In the genomic region with DNA sequence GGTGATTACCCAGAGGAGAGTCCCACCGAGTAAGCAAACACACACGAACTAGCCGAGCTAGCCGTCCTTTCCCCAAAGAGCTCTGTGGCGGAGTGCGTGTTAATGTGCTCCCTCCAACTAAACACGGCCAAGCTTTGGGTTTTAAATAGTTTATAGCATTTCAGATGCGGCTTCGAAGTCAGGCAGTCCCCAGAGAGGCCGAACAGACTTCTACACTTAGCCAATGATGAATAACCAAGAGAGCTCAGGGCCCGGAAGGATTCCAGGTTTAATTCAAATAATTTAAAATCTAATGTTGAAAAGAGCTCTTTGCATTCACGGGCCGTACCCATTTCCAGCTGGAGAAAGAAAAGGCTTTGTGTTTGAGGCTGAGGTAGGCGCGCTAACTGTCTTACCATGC, we compare ENCODE assay signal across 14 mouse cellular contexts. TPM values are rescaled to one million over a fixed set of nuclear protein-coding genes. Genes with fewer than 3 reads are reported as not detected.
DNase-seq lines count a peak whose midpoint lies in the region; ATAC-seq and TF ChIP-seq lines count a peak whose summit lies in the region.
"Had no signal": no experiment of that assay in that cellular context is flagged by ENCODE, and none has a peak within 500 bp of the region (broad histone marks: within the 10 kb centered on the region; RNA-seq: fewer than 3 reads in every experiment).

No protein-coding gene starts in this region.

- H3K4me3 ChIP-seq in neural tube, embryonic 12.5 days = no peak overlapping the region
- H3K4me3 ChIP-seq in forebrain, embryonic 13.5 days = no peak overlapping the region
- no peak overlapping the region for H3K4me3 ChIP-seq in limb, embryonic 14.5 days (replicated peaks; ENCODE audit: low read length)

- 29% methylated on average over 15 of the region's 15 CpGs for WGBS in neural tube, embryonic 12.5 days
- WGBS in forebrain, embryonic 13.5 days = 29% methylated on average over 15 of the region's 15 CpGs
- 20% methylated on average over 15 of the region's 15 CpGs for WGBS in limb, embryonic 14.5 days

- H3K27ac ChIP-seq in neural tube, embryonic 12.5 days = no peak overlapping the region
- no peak overlapping the region for H3K27ac ChIP-seq in forebrain, embryonic 13.5 days
- no peak overlapping the region; the same call in 1 of the 2 replicates for H3K27ac ChIP-seq in limb, embryonic 14.5 days (replicated peaks; ENCODE audit: low read depth, low read length)

- intact Hi-C loops in left cerebral cortex, postnatal 25 days (cut with DNase I) = loop anchor here (5.0 kb wide), 2 partner anchors 223 to 343 kb away; no protein-coding TSS in a partner anchor

- peaks cover 18% of the 10 kb centered on the region; the same call in 1 of the 2 replicates for H3K4me1 ChIP-seq in neural tube, embryonic 12.5 days
- H3K4me1 ChIP-seq in forebrain, embryonic 13.5 days = peaks cover 15% of the 10 kb centered on the region
- H3K4me1 ChIP-seq in limb, embryonic 14.5 days (ENCODE audit: control insufficient read depth, insufficient read depth, low read length) = peaks cover 35% of the 10 kb centered on the region

- peak overlapping the region; percentile 43 for H3K4me2 ChIP-seq in neural tube, embryonic 12.5 days (replicated peaks)
- H3K4me2 ChIP-seq in forebrain, embryonic 13.5 days = peak overlapping the region; percentile 41
- peak overlapping the region; percentile 34 for H3K4me2 ChIP-seq in limb, embryonic 14.5 days (replicated peaks; ENCODE audit: low read depth, low read length, severe bottlenecking)
- H3K4me2 ChIP-seq: liver, embryonic 11.5 days had no signal

- ATAC-seq in neural tube, embryonic 12.5 days (ENCODE audit: low FRiP score, low read depth) = no peak; the same call in 1 of the 2 replicates
- ATAC-seq in forebrain, embryonic 13.5 days = no peak
- ATAC-seq in limb, embryonic 14.5 days (ENCODE audit: low FRiP score, low read depth) = no peak
- ATAC-seq: CD4-positive, CD25-positive, alpha-beta regulatory T cell, adult 4 months had no signal

- H3K9ac ChIP-seq in neural tube, embryonic 12.5 days = no peak overlapping the region
- H3K9ac ChIP-seq in forebrain, embryonic 13.5 days = no peak overlapping the region
- H3K9ac ChIP-seq in limb, embryonic 14.5 days (ENCODE audit: low read depth, low read length, severe bottlenecking) = no peak overlapping the region

- H3K9me3 ChIP-seq in neural tube, embryonic 12.5 days = no peaks in the 10 kb centered on the region
- H3K9me3 ChIP-seq in forebrain, embryonic 13.5 days (replicated peaks) = no peaks in the 10 kb centered on the region
- H3K9me3 ChIP-seq in limb, embryonic 14.5 days (ENCODE audit: control insufficient read depth, low read length) = no peaks in the 10 kb centered on the region

- H3K27me3 ChIP-seq in neural tube, embryonic 12.5 days (replicated peaks) = peaks cover 31% of the 10 kb centered on the region
- peaks cover 29% of the 10 kb centered on the region for H3K27me3 ChIP-seq in forebrain, embryonic 13.5 days
- H3K27me3 ChIP-seq in limb, embryonic 14.5 days (ENCODE audit: control insufficient read depth, insufficient read depth, low read length) = 0 out of 2 replicates have a peak, but pooled peaks cover 6% of the 10 kb centered on the region

- no peaks in the 10 kb centered on the region for H3K36me3 ChIP-seq in neural tube, embryonic 12.5 days
- no peaks in the 10 kb centered on the region for H3K36me3 ChIP-seq in forebrain, embryonic 13.5 days (ENCODE audit: poor library complexity, severe bottlenecking)
- no peaks in the 10 kb centered on the region for H3K36me3 ChIP-seq in limb, embryonic 14.5 days (ENCODE audit: control insufficient read depth, insufficient read depth, low read length)

- no peak for TF ChIP-seq POLR2A in limb, embryonic 14.5 days (IDR thresholded peaks at IDR 0.05; ENCODE audit: borderline replicate concordance, extremely low read depth, insufficient read depth, insufficient read length)

- DNase-seq in neural tube, embryonic 10.5 days (ENCODE audit: extremely low spot score, low spot score) = no peak
- no peak for DNase-seq in limb, embryonic 14.5 days (ENCODE audit: low spot score)
- DNase-seq in adrenal gland, adult (ENCODE audit: inconsistent age in 2 of 2, low spot score in 1 of 2) = no peak
- DNase-seq in cerebellum, adult 11 months = no peak
- no peak for DNase-seq in left cerebral cortex, postnatal 25 days (ENCODE audit: low spot score in 2 of 2)

RNA-seq across cellular contexts. Expression of a gene that starts 7.3 kb away (rescaled TPM):
- polyA plus RNA-seq in neural tube, embryonic 12.5 days (2016; fragmentation: Nextera tagmentation; extraction: Ambion mirVana) = not detected in 2 replicates
- polyA plus RNA-seq in forebrain, embryonic 13.5 days (2015; fragmentation: Nextera tagmentation; extraction: Ambion mirVana) = not detected in 2 replicates
- not detected in 2 replicates for polyA plus RNA-seq in limb, embryonic 14.5 days (2012; rRNA removed)
- polyA plus RNA-seq in limb, embryonic 14.5 days (2014; fragmentation: Nextera tagmentation; extraction: Ambion mirVana) = not detected in 2 replicates
- not detected for total RNA-seq in left cerebral cortex, postnatal 25 days (2021)
- total RNA-seq: common myeloid progenitor, adult 5-6 weeks; layer of hippocampus, postnatal 10 days had no signal
- polyA plus RNA-seq: CD4-positive, CD25-positive, alpha-beta regulatory T cell, adult 4 months; frontal cortex, adult 2 months; heart, embryonic 16.5 days; liver, embryonic 11.5 days; spleen, adult 2 months had no signal

RNA-seq across cellular contexts. Expression of a gene that starts 38.3 kb away (rescaled TPM):
- polyA plus RNA-seq in neural tube, embryonic 12.5 days (2016; fragmentation: Nextera tagmentation; extraction: Ambion mirVana) = 12.9 and 13.4 TPM in 2 replicates
- 37.6 and 41.3 TPM in 2 replicates for polyA plus RNA-seq in forebrain, embryonic 13.5 days (2015; fragmentation: Nextera tagmentation; extraction: Ambion mirVana)
- polyA plus RNA-seq in limb, embryonic 14.5 days (2012; rRNA removed) = 11.7 and 15.3 TPM in 2 replicates
- polyA plus RNA-seq in limb, embryonic 14.5 days (2014; fragmentation: Nextera tagmentation; extraction: Ambion mirVana) = 25.6 and 40.0 TPM in 2 replicates
- 1 to 10 TPM; 6.5 to 7.7 TPM for total RNA-seq in left cerebral cortex, postnatal 25 days (2021)
